Mouse (Mus musculus) spleen, postnatal 10 days (tissue): Measurements from ENCODE around the gene Faf1.
"Not testable (repeated sequence)": the region's sequence is repeated elsewhere in the genome, so short reads cannot be mapped to it uniquely, and the experiment has no call there.

ENCODE experiments used
- DNase-seq, 2 experiments: peaks; one replicate each; pipeline ENCODE4 v3.0.0; 2021 to 2022; ENCODE audit warnings: low spot score in 2 of 2

The Faf1 gene

DNA sequence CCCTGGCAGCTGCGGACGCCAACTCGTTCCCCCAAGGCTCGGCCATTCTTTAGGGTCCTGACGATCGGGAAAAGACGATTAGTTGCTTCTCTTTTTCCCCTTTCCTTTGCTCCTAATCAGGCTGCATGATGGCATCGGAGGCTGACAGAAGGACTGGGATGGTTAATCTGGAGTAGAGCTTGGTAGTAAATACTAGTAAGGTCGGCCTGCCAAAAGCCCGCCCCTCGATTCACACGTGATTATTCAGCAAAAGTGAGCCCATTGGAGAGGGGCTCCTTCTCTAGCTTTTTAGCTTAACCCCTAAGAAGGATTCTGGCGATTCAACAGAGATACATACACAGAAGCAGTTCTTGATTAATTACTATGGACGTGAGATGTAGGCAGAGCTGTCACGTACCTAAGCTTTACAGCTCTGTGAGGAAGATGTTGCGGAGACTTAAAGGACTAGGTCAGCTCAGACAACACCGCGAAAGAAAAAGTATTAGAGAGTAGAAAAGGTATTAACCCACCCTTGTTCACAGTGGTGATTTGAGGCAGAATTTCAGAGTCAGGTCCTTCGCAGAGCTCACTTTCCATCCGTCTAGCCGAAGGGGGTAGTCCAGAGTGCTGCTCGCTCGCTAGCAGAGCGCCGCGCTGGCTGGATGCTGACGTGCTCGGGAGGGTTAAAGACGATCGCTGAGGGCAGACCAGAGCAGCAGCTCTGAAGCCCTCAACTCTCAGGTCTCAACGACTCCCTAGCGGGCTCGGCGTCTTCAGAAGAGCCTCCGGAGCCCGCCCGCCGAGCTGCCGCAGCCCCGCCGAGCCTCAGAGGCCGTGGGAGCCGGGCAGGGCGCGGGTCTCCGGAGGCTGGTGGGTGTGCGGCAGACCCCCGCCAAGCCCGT lies 11.0 kb upstream of the Faf1 start:
- DNase-seq = peak; percentile 67 to 78

DNA sequence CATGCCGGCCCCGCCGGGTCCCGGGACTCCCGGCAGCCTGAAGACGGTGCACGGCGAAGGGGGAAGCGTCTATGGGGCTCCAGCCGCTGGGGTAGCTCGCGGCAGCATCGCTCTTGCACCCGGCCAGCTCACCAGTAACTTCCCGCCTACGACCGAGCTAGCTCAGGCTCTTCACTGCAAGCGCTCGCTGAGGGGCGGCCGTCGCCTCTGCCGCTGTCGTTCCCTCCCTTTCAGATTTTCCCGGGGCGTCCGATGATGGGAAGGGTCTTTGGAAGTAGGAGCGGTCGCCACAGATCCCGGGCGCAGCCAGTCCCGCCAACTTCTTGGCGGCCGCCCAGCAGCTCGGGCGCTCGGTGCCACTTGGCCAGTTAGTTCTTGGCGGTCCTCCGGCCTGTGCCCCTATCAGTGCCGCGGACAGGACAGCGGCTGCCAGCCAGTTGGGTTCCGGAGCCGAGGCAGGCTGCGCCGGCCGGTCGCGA lies 10.4 kb upstream of the Faf1 start:
- peak; percentile 72 to 83 for DNase-seq

DNA sequence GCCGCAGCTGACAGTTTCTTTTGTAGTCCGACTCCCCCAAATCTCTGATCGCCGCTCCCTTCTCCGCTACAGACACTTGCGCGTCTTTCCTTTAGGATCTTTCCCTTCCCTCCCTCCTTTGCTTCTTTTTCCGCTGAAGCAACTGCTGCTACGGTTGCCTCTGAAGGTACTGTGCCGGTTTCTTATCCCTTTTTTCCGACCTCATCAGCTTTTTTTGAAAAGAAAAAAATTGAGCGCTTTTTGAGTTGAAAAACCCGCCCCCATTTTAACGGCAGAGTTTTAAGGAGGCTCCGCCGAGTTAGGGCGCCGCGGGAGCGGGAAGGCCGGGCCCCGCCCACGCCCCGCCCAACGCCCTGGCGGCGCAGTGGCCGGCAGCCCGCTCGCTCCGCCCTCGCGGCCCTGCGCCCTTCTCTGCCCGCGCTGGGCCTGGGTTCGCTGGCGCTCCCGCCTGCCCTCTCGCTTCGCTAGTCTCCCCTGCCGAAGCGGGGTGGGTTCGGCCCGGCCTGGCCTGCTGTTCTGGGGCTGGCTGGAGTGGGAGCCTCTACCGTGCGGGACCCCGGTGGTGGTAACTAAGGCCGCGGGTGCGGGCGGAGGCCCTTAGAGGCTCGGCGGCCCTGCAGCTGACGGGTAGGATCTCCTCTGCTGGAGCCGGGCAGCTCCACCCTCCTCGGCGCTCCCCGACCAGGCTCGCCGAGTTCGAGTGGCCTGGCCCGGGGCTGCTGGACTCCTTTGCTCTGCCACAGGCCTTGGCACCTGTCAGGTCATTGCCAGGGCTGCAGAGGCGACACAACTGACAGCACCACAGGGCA lies 9.7 kb upstream of the Faf1 start, which contains the start of gene Cdkn2c:
TSS of gene Cdkn2c (minus strand) at position 729 of the 809 bp plus-strand sequence.
- peak; percentile 91 to 97 for DNase-seq

DNA sequence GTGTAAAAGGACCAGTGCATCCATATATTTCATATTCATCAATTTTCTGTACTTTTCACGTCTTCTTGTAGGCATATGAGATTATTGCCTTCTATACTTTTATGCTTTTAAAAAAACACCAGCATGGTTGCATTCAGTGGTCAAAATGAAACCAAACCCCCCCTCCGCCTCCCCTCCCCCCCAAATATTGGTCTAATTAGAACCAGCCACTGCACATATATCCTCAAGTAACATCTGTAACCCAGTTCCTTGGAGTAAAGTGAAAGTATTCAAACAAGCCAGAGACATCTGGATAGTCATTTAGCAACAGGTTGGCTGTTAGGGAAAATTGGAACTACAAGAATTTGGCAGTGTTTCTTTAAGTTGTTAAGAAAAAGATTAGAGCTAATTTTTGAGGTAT lies 8.9 kb upstream of the Faf1 start:
- DNase-seq = no peak

DNA sequence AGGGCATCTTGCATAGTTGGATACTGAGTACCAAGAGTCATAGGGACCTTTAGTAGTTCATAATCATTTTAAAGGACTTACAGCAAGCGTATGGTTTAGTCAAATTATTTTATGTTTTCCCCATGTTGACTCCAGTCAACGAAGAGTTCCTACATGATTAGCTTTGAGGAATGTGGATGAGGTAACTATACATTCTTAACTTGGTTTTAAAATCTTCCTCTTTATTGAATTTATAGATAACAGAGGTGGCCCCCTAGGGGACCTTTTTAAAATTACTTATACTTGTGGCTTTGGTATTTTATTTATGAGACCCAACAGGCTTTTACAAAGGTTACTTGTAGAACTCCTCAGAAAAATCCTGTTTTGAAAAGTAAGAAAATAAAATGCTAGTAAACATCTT lies 6.2 kb upstream of the Faf1 start:
- DNase-seq = no peak

DNA sequence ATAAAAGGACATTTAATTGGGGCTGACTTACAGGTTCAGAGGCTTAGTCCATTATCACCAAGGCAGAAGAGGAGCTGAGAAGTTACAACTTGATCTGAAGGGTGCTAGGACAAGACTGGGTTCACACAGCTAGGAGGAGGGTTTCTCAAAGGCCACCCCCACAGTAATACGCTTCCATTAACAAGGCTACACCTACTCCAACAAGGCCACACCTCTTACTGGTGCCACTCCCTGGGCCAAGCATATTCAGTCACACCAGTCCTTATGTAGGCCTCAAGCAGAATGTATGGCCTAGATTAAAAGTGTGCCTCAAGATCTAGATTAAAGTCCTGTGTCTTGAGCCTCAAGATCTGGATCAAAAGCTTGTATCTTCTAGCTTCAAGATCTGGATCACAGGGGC lies 4.4 kb upstream of the Faf1 start:
- DNase-seq = no peak

DNA sequence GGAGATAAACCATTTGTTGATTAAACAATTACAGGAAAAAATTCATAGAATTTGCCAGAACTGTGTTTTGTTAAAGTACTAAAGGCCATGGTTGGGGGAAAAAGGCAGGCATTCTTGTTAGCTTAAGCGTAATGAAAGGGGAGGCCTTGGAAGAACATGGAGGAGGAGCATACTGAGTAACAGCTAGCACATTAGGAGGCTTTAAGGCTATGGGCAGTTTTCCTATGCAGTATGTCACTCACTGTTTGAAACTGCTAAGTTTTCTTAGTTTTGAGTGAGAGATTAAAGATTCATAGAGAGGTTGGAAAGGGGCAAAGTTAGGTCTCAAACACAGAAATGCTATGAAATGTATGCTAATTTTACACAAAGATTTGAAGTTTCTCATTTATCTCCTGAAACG lies 2.3 kb upstream of the Faf1 start:
- no peak for DNase-seq

DNA sequence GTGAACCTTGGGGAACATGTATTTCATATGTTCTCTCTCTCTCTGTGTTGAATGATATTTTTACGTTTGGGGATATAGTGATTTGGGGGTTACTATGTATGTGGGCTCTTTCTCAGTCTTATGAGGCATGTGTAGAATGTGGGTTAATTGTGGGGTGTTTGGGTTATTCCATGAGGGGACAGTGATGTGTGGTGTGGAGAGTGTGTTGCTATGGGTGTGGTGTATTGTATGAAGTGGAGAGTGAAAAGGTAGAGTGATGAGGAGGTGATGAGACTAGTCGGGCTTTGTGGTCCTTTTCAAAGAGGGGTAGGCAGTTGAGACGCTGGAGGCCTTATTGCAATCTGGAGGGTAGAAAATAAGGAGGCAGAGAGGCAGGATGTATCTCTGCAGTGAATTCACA lies 833 bp downstream of the Faf1 start:
- no peak for DNase-seq

DNA sequence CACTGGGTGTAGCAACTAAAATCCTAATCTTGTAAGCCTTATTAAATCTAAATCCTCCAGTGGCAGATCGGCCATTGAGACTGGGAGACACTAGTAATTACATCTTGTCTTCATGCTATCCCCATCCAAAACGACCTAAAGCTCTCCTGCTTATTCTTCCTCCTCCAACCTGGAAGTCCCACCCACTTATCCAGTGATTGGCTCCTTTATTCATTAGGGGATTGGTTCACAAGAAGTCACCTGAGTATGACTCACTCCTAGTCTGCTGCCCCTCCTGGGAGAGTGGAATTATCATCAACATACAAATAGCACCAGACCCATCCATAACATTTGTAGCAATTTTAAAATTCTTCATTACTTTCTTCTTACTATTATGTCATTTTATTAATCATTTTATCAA lies 7.2 kb downstream of the Faf1 start:
- DNase-seq = no peak

DNA sequence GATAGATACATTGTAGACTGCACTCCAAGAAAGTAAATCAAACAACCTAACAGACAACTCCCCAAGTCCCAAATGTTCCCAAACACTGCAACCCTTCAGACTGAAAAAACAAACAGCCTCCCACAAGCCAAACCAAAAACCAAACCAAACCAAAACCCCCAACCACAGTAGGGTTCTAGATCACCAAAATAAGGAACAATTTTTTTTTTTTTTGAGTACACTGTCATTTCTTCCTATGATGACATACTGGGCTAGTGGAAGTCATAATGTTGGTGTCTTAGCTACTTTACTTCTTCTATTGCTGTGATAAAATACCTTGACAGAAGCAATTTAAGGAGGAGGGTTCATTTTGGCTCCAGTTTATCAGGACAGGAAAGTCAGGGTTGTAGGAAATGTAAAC lies 16.3 kb downstream of the Faf1 start:
- DNase-seq = no peak

DNA sequence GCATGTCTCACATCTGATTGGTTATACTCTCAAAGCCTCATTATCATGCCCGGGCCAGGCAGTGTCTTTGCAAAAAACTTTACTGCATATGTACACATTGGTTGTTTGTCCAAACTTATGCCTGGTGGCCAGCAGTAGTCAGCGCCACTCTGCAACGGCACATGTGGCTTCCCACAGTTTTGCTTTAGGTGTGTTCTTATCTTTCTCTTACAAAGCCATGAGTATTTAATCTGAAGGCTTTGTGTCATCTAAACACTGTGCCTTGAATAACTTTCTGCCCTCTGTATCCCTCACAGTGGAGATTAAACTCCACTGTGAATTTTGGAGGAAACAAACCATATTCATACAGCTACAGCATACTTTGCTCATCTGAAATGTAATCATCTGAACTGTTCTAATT lies 24.3 kb downstream of the Faf1 start:
- DNase-seq = not testable (repeated sequence)

DNA sequence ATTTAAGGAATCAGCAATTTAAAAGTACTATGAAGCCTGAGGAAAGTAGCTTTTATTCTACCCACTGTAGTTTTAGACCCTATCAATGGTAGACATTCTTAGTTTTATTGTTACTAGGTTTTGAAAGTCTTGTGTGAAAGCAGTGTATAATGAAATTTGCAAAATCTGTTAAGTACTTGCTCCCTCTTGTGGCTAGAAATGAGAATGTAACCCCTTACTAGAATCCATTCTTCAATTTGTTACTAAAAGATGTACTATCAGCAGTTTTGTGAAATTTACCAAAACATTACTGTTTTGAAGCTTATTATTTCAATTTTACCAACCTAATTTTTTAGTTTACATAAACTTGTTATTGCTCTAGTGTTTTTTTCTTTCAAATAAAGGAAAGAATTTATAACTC lies 27.2 kb downstream of the Faf1 start:
- DNase-seq = no peak

DNA sequence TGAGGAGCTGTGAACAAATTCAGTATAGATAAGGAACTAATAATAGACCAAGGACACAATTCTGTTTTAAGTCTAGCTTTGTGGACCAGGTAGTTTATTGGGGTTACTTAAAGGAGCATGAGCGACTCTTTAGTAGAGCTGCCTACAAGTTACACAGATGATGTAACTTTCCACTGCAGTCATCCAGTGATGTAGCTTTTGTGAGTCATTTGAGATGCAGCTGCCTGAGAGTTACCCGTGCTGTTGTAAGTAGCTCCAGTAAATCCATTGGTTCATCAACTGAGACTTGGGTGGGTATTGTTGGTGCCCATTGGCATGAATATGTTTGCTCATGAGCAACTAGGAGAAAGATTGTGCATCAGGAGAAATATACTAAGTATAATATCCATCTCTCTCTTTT lies 29.0 kb downstream of the Faf1 start:
- no peak for DNase-seq

DNA sequence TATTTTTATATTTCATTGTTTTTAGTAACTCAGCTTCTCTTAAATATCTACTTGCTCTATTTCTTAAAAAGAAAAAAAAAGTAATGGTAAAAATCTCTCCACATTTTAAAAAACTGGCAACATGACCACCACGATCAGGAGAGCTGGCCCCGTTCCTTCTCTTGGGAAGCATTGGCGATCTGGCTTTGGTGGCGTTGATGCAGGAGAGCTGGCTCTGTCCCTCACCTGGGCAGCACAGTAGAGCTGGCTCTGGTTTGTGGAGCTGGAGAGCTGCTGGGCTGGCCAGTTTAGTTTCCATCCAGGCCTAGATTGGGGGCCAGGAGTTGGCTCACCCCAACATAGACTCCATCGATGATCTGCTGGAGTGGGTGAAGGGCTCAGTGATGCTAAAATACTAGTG lies 42.9 kb downstream of the Faf1 start:
- DNase-seq = no peak

DNA sequence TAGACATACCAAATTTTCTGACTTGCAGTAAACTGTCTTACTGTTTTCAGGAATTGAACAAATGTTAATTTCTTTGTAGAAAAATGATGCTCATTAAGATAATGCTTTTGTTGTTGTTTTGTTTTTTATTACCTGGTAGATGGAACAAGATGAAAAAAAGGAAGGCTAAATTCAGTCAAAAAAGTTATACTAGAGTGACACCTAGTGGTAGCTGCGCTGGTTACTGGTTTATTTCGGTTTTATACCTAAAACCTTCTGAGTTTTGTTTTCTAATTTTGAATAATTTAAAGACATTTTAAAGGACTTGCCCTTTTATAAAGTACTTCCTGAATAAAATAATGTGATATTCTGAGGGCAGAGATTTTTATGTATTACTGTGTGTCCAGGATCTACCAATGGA lies 52.9 kb downstream of the Faf1 start:
- peak in 1 of 2 experiments; percentile 47 for DNase-seq

DNA sequence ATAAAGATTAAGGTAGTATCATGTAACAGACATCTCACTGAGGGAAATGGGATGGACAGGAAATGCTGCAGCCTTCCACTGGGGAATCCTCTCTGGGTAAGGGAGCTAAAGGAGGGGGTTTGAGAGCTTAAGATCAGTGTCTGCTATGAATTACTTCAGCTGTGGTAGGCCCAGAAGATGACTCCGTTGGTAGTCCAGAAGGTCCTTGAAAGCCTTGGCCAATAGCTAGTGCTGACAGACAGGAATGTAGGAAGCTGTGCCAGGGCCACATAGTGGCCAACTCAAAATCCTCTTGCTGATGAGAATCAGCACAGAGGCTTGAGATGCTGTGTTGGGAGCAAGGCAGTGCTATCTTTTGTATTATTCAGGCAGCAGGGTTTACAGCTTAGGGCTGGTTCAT lies 59.4 kb downstream of the Faf1 start:
- no peak for DNase-seq

DNA sequence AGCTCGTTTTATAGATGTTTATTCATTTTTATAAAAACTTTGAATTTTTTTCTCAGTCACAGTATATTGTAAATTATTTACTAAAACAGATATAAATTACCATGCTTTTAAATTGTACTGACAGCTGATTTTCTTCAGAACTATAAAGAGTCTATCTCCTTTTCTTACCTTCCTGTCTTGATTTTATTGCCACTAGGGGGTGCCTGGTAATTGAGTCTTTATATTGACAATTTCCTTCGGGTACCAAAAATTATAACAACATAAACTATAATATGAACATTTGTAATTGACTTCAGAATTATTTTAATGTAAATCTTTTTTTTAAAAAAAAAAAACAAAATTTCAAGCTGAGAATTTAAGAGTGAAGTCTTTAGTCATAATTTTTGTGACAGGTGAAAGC lies 67.6 kb downstream of the Faf1 start:
- no peak for DNase-seq

DNA sequence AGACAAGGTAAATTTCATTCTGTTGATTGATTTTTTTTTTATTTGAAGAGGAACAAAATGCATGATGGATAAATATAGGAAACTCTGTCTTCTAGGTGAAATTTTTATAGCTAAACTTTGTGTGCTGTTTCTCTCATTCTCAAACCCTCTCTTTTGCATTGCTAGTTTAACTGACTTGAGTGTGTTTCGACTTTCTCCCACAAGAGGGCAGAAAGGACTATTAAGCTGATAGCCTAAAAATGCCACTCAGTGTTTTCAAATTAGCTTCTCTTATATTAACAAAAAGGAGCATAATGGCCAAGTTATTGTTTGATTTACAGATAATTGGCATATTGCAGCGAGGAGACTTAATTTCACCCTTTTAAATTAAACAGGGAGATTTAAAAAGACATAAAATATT lies 82.6 kb downstream of the Faf1 start:
- DNase-seq = peak in 1 of 2 experiments; percentile 43

DNA sequence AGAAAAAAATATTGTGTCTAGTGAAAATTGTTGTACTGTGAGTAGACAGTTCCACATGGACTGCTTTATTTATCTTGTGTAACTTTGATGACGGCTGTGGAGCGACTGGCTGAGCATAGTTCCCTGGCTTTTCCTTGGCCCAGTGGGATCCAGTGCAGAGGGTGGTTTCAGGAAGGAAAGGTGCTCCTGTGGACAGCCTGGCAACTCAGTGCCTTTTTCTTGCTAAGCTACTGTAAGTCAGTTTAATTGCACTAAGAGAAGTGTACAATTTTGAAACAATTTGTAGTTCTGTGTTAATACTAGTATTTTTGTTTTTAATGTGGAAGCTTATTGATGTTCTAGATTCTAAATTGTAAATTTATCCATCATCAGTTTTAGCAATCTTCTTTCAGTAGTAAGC lies 83.5 kb downstream of the Faf1 start:
- no peak for DNase-seq

DNA sequence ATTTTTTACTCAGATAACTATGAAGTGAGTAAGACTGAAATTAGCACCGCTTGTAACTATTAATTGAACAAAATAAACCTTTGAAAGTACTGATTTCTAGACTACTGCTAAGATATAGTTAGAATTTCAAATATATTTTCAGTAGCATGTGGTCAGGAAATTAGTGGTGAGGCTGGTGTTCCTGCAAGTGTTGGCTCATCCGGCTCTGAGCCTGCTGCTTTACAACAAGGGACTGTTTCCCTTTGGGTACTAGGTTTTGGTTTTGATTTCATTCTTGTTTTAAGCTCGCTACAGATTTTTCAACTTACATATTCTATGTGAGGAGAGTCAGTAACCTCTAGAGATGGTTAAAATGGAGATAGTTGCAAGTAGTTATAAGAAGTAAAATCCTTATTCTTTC lies 84.1 kb downstream of the Faf1 start:
- no peak for DNase-seq

DNA sequence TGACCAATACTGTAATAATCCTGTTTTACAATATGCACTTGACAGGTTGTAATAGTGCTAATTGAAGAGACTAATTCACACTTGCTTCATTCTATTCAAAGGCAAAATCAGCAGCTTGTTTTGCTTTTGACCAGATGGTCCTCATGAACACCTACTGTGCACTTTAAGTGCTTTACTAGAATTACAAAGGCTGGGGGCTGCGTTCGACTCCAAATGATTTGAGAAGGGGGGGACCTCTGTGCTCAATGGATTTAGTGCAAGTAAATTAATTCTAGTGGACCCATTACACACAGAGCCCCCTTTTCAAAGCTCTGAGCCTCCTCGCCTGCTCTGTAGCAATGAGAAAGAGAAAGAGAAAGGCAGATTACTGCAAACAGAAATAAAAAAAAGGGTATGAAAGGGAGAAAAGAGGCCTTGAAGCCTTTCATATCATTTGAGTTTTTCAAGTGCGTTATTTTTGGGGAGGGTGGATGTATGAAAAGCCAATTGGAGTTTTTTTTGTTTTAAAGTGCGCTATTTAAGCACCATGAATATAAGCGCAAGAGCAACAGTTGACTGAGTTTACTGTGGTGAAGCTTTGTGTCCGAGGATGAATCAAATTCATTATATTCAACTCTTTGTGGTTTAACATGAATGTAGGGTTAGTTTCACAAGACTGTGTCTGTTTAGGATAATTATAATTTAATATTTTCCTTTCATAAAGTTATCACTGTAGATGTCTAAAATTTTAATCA lies 86.5 kb downstream of the Faf1 start:
- DNase-seq = no peak

DNA sequence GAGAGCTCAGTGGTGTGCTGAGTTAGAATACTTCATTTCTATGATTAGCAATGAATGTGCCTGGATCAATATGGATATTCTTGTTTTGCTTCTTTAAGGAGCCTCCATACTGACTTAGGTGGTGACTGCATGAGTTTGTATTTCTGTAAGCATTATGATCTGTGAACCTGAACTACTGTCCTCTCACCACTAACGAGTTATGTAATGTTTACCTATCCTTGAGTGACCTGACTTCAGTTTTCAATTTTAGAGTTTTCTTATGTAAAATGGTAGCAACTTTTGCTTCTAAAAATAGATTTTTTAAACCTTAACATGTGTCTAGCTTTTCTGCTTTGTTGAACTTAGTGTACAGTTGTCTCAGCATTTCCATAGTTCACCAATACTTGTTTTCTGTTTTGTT lies 92.7 kb downstream of the Faf1 start:
- no peak for DNase-seq
